17 mouse cellular contexts compared by ENCODE assay signal in the genomic region with DNA sequence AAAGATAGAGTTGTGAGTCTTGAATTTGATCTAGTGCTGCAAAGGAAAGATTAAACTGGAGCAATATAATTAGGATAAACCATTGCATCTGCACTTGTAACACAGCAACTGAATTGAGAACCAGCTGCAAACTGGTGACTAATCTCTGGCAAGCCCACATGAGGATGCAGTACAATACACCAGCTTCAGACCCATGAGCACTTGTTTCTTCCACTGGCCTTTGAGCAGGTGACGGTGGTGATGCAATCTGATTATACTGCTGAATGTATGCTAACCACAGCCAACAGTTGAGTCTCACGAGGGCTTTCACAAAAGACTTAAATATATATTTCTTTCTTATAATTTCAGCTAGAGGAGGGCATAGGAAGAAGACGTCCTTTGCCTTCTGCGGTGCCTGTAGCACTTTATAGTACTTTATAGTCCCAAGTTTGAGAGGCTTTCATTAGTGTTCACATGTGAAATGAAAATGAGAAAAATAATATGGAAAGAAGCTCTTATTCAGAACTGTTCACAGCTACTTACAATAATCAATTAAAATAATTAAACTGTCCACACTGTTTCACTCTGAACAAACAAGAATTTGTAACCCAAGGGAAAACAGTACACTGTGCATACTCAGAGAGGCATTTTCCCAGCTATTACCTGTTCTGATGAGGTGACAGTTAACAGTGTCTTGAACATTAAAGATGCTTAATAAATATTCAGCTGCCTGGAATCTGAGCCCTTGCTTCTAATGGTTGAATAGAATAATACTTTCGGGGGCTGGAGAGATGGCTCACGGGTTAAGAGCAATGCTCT. TPM values are rescaled to one million over a fixed set of nuclear protein-coding genes. Genes with fewer than 3 reads are reported as not detected.
DNase-seq lines count a peak whose midpoint lies in the region; ATAC-seq lines count a peak whose summit lies in the region.
"Had no signal": no experiment of that assay in that cellular context is flagged by ENCODE, and none has a peak within 500 bp of the region (broad histone marks: within the 10 kb centered on the region; RNA-seq: fewer than 3 reads in every experiment).

No protein-coding gene starts in this region.

- no peaks in the 10 kb centered on the region for H3K36me3 ChIP-seq in embryonic facial prominence, embryonic 14.5 days (ENCODE audit: control insufficient read depth, insufficient read depth, low read length)
- H3K36me3 ChIP-seq in embryonic facial prominence, embryonic 10.5 days (replicated peaks): no peaks in the 10 kb centered on the region
- H3K36me3 ChIP-seq in midbrain, embryonic 13.5 days: no peaks in the 10 kb centered on the region
- 0 out of 2 replicates have a peak, but pooled peaks cover 4% of the 10 kb centered on the region for H3K36me3 ChIP-seq in midbrain, embryonic 10.5 days
- no peaks in the 10 kb centered on the region for H3K36me3 ChIP-seq in liver, embryonic 12.5 days
- H3K36me3 ChIP-seq: limb, embryonic 12.5 days; neural tube, embryonic 12.5 days had no signal

- WGBS in embryonic facial prominence, embryonic 14.5 days: 84% methylated on average over 6 of the region's 6 CpGs
- 85% methylated on average over 6 of the region's 6 CpGs for WGBS in embryonic facial prominence, embryonic 10.5 days
- WGBS in midbrain, embryonic 13.5 days: 67% methylated on average over 6 of the region's 6 CpGs
- WGBS in midbrain, embryonic 10.5 days: 87% methylated on average over 6 of the region's 6 CpGs
- WGBS in liver, embryonic 12.5 days (ENCODE audit: insufficient replicate concordance): 71% methylated on average over 6 of the region's 6 CpGs

- no peak overlapping the region for H3K4me3 ChIP-seq in embryonic facial prominence, embryonic 14.5 days (ENCODE audit: low read depth, low read length)
- H3K4me3 ChIP-seq in embryonic facial prominence, embryonic 10.5 days: no peak overlapping the region
- H3K4me3 ChIP-seq in midbrain, embryonic 13.5 days (replicated peaks): no peak overlapping the region
- no peak overlapping the region for H3K4me3 ChIP-seq in midbrain, embryonic 10.5 days
- H3K4me3 ChIP-seq in liver, embryonic 12.5 days: no peak overlapping the region
- H3K4me3 ChIP-seq: limb, embryonic 12.5 days; neural tube, embryonic 12.5 days had no signal

- DNase-seq in embryonic facial prominence, embryonic 14.5 days (ENCODE audit: low spot score): peak; percentile 31
- no peak for DNase-seq in embryonic facial prominence, embryonic 10.5 days (ENCODE audit: low spot score)
- DNase-seq in midbrain, embryonic 10.5 days (ENCODE audit: low spot score): no peak
- DNase-seq in urinary bladder, postnatal 36 days (ENCODE audit: low spot score in 2 of 2): no peak
- no peak for DNase-seq in gastrocnemius, postnatal 4 days (ENCODE audit: low spot score in 2 of 2)
- DNase-seq: adrenal gland, postnatal 10 days; embryo, embryonic 11 days; heart, adult 18-20 months; heart, postnatal 14 days; lung, adult 18-20 months; retina, postnatal 1 day had no signal

- H3K9me3 ChIP-seq in embryonic facial prominence, embryonic 14.5 days (ENCODE audit: control insufficient read depth, low read length): no peaks in the 10 kb centered on the region
- no peaks in the 10 kb centered on the region; the same call in 1 of the 2 replicates for H3K9me3 ChIP-seq in embryonic facial prominence, embryonic 10.5 days
- H3K9me3 ChIP-seq in midbrain, embryonic 13.5 days: no peaks in the 10 kb centered on the region
- 0 out of 2 replicates have a peak, but pooled peaks cover 2% of the 10 kb centered on the region for H3K9me3 ChIP-seq in midbrain, embryonic 10.5 days (replicated peaks)
- H3K9me3 ChIP-seq in liver, embryonic 12.5 days (replicated peaks): no peaks in the 10 kb centered on the region
- H3K9me3 ChIP-seq: limb, embryonic 12.5 days; neural tube, embryonic 12.5 days had no signal

- H3K4me1 ChIP-seq in embryonic facial prominence, embryonic 14.5 days (ENCODE audit: control insufficient read depth, insufficient read depth, low read length): no peaks in the 10 kb centered on the region
- no peaks in the 10 kb centered on the region for H3K4me1 ChIP-seq in embryonic facial prominence, embryonic 10.5 days
- H3K4me1 ChIP-seq in midbrain, embryonic 13.5 days (replicated peaks): no peaks in the 10 kb centered on the region
- peaks cover under 1% of the 10 kb centered on the region; the same call in 1 of the 2 replicates for H3K4me1 ChIP-seq in midbrain, embryonic 10.5 days
- H3K4me1 ChIP-seq in liver, embryonic 12.5 days: no peaks in the 10 kb centered on the region
- H3K4me1 ChIP-seq: limb, embryonic 12.5 days; neural tube, embryonic 12.5 days had no signal

- no peak overlapping the region for H3K27ac ChIP-seq in embryonic facial prominence, embryonic 14.5 days (replicated peaks; ENCODE audit: low read depth, low read length)
- H3K27ac ChIP-seq in embryonic facial prominence, embryonic 10.5 days (replicated peaks): no peak overlapping the region
- H3K27ac ChIP-seq in midbrain, embryonic 13.5 days: no peak overlapping the region
- no peak overlapping the region for H3K27ac ChIP-seq in midbrain, embryonic 10.5 days (replicated peaks)
- H3K27ac ChIP-seq in liver, embryonic 12.5 days: no peak overlapping the region
- H3K27ac ChIP-seq: limb, embryonic 12.5 days; neural tube, embryonic 12.5 days had no signal

- no peak overlapping the region for H3K9ac ChIP-seq in embryonic facial prominence, embryonic 14.5 days (ENCODE audit: low read depth, low read length)
- H3K9ac ChIP-seq in midbrain, embryonic 13.5 days (replicated peaks): no peak overlapping the region
- no peak overlapping the region for H3K9ac ChIP-seq in liver, embryonic 12.5 days
- H3K9ac ChIP-seq: limb, embryonic 12.5 days; neural tube, embryonic 12.5 days had no signal

- no peaks in the 10 kb centered on the region for H3K27me3 ChIP-seq in embryonic facial prominence, embryonic 14.5 days (replicated peaks; ENCODE audit: control insufficient read depth, insufficient read depth, low read length)
- no peaks in the 10 kb centered on the region for H3K27me3 ChIP-seq in embryonic facial prominence, embryonic 10.5 days (replicated peaks; ENCODE audit: low read depth, poor library complexity, severe bottlenecking)
- H3K27me3 ChIP-seq in midbrain, embryonic 13.5 days: no peaks in the 10 kb centered on the region
- H3K27me3 ChIP-seq in midbrain, embryonic 10.5 days (ENCODE audit: low read depth, poor library complexity, severe bottlenecking): no peaks in the 10 kb centered on the region
- no peaks in the 10 kb centered on the region for H3K27me3 ChIP-seq in liver, embryonic 12.5 days (replicated peaks)
- H3K27me3 ChIP-seq: limb, embryonic 12.5 days; neural tube, embryonic 12.5 days had no signal

- H3K4me2 ChIP-seq in embryonic facial prominence, embryonic 14.5 days (ENCODE audit: low read depth, low read length): no peak overlapping the region
- H3K4me2 ChIP-seq in midbrain, embryonic 13.5 days (replicated peaks): no peak overlapping the region
- no peak overlapping the region for H3K4me2 ChIP-seq in liver, embryonic 12.5 days
- H3K4me2 ChIP-seq: limb, embryonic 12.5 days; neural tube, embryonic 12.5 days had no signal

- ATAC-seq in embryonic facial prominence, embryonic 14.5 days (ENCODE audit: low read depth): peak; percentile 57; the same call in 1 of the 2 replicates
- peak; percentile 56; the same call in 1 of the 2 replicates for ATAC-seq in midbrain, embryonic 13.5 days
- peak; percentile 61 for ATAC-seq in megakaryocyte progenitor cell, adult 5-6 weeks (replicated peaks; ENCODE audit: poor library complexity)
- no peak for ATAC-seq in liver, embryonic 12.5 days
- ATAC-seq: intestine, postnatal 0 days had no signal

RNA-seq across cellular contexts. Expression of a gene that starts 40.0 kb away (rescaled TPM):
- polyA plus RNA-seq in embryonic facial prominence, embryonic 14.5 days (2014; fragmentation: Nextera tagmentation; extraction: Ambion mirVana): 8.2 and 8.3 TPM in 2 replicates
- polyA plus RNA-seq in embryonic facial prominence, embryonic 10.5 days (2016; fragmentation: Nextera tagmentation; extraction: Ambion mirVana): 6.9 and 7.1 TPM in 2 replicates
- 18.8 and 19.6 TPM in 2 replicates for polyA plus RNA-seq in midbrain, embryonic 13.5 days (2015; fragmentation: Nextera tagmentation; extraction: Ambion mirVana)
- polyA plus RNA-seq in midbrain, embryonic 10.5 days (2016; fragmentation: Nextera tagmentation; extraction: Ambion mirVana): 9.0 and 10.6 TPM in 2 replicates
- 5.8 and 6.4 TPM in 2 replicates for total RNA-seq in megakaryocyte progenitor cell, adult 5-6 weeks (2015)
- total RNA-seq in megakaryocyte progenitor cell, adult 5-6 weeks (2017): 4.7 and 6.8 TPM in 2 replicates
- polyA plus RNA-seq in liver, embryonic 12.5 days (2016; fragmentation: Nextera tagmentation; extraction: Ambion mirVana): 1.4 TPM in 2 replicates
- not detected for total RNA-seq in gastrocnemius, postnatal 4 days (2021)
- total RNA-seq: heart, adult 18-20 months; heart, postnatal 14 days had no signal

RNA-seq across cellular contexts. Expression of a gene that starts 40.2 kb away (rescaled TPM):
- polyA plus RNA-seq in embryonic facial prominence, embryonic 14.5 days (2014; fragmentation: Nextera tagmentation; extraction: Ambion mirVana): 19.1 and 20.0 TPM in 2 replicates
- polyA plus RNA-seq in embryonic facial prominence, embryonic 10.5 days (2016; fragmentation: Nextera tagmentation; extraction: Ambion mirVana): 15.4 and 19.2 TPM in 2 replicates
- 43.1 and 49.5 TPM in 2 replicates for polyA plus RNA-seq in midbrain, embryonic 13.5 days (2015; fragmentation: Nextera tagmentation; extraction: Ambion mirVana)
- 22.0 and 23.8 TPM in 2 replicates for polyA plus RNA-seq in midbrain, embryonic 10.5 days (2016; fragmentation: Nextera tagmentation; extraction: Ambion mirVana)
- total RNA-seq in megakaryocyte progenitor cell, adult 5-6 weeks (2015): 13.4 and 23.6 TPM in 2 replicates
- 8.0 and 11.1 TPM in 2 replicates for total RNA-seq in megakaryocyte progenitor cell, adult 5-6 weeks (2017)
- 17.2 and 17.4 TPM in 2 replicates for polyA plus RNA-seq in liver, embryonic 12.5 days (2016; fragmentation: Nextera tagmentation; extraction: Ambion mirVana)
- total RNA-seq in gastrocnemius, postnatal 4 days (2021): 10 to 100 TPM; 11.7 to 13.4 TPM

RNA-seq across cellular contexts. Expression of a gene that starts 40.3 kb away (rescaled TPM):
- 133 and 137 TPM in 2 replicates for polyA plus RNA-seq in embryonic facial prominence, embryonic 14.5 days (2014; fragmentation: Nextera tagmentation; extraction: Ambion mirVana)
- 204 and 210 TPM in 2 replicates for polyA plus RNA-seq in embryonic facial prominence, embryonic 10.5 days (2016; fragmentation: Nextera tagmentation; extraction: Ambion mirVana)
- 92.8 and 96.7 TPM in 2 replicates for polyA plus RNA-seq in midbrain, embryonic 13.5 days (2015; fragmentation: Nextera tagmentation; extraction: Ambion mirVana)
- 179 and 201 TPM in 2 replicates for polyA plus RNA-seq in midbrain, embryonic 10.5 days (2016; fragmentation: Nextera tagmentation; extraction: Ambion mirVana)
- total RNA-seq in megakaryocyte progenitor cell, adult 5-6 weeks (2015): 153 and 160 TPM in 2 replicates
- total RNA-seq in megakaryocyte progenitor cell, adult 5-6 weeks (2017): 127 and 132 TPM in 2 replicates
- 144 and 147 TPM in 2 replicates for polyA plus RNA-seq in liver, embryonic 12.5 days (2016; fragmentation: Nextera tagmentation; extraction: Ambion mirVana)
- 10 to 100 TPM; 22.7 to 25.0 TPM for total RNA-seq in gastrocnemius, postnatal 4 days (2021)
